Mouse (Mus musculus): Measurements from ENCODE around the gene Prickle4.

DNA sequence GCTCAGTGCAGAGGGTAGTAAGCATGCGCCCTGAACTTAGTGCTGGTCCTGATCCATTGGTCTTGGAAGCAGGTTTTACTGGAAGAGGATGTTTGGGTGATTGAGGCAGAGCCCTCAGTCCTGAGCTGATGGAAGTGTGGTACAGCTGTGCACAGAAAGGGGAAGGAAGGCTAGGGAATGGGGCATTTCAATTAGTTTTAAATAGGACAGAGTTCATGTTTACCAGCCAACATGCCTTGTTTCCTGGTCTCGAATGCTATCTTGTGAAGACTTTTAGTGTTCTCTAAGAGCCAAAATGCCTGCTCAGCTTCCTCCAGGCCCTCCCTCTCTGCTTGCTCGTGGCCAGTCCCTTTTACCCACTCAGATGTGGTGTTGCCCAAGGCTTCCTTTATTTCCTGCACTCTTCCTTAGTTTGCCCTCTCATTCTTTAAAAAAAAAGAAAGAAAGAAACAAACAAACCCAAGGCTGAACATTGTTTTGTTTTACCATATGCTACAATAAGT, 35.7 kb downstream of the Prickle4 start:
- no peak for TF ChIP-seq CTCF (IDR thresholded peaks at IDR 0.05; ENCODE audit: low read depth, low read length)
- no peak for TF ChIP-seq POLR2A (IDR thresholded peaks at IDR 0.05; ENCODE audit: borderline replicate concordance, low read depth, low read length)
